Mouse (Mus musculus): ENCODE results near the gene Olfr466.

DNA sequence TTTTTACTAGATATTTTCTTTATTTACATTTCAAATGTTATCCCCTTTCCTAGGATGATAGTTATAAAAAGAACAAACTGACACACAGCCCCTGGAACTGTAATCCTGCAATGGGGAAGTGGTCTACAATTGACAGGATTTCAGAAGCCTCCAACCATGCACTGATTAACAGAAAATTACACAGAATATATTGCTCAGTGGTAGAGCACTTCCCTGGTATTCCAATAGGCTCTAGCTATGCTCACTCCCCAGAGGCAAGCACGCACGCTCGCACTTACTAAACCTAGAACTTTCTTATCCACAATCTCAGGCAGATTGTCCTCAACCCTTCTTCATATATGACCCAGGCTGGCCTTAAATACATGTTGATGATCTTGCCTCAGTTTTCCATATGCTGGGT is 36.8 kb upstream of the Olfr466 start:
- TF ChIP-seq POLR2A (IDR thresholded peaks at IDR 0.05; ENCODE audit: insufficient read depth, low read depth, low read length), result no peak
- TF ChIP-seq CTCF (IDR thresholded peaks at IDR 0.05; ENCODE audit: insufficient read depth, low read depth, low read length), result no peak
